Mouse (Mus musculus) midbrain, embryonic 14.5 days (tissue): ENCODE measurements at regions not wholly inside any gene's neighbourhood (a gene's known extent, or its start where the extent isn't known, plus 50 kb on each side); places are given as distances from the start of the nearest gene placed in this dataset.

Experiments used
- ATAC-seq: fragments of 200-750 bp; cut with Nextera tagmentation; 2 replicates; pipeline ENCODE4 v1.8.0; 2017; ENCODE audit warnings: moderate number of reproducible peaks, moderate library complexity; ENCODE audit not compliant: low FRiP score, low TSS enrichment
- DNase-seq: peaks from one replicate; pipeline ENCODE4 v3.0.0-alpha.2; 2015
- H3K27ac ChIP-seq: fragments of 300-500 bp; sonication (generic); replicated peaks from 2 replicates; pipeline ENCODE4 v1.5.1; 2014; ENCODE audit warnings: mild to moderate bottlenecking, low read depth, low read length, moderate library complexity
- H3K27me3 ChIP-seq: fragments of 300-500 bp; sonication (generic); 2 replicates; pipeline ENCODE4 v1.6.1; 2014; ENCODE audit warnings: low read length, control low read depth, mixed read lengths; ENCODE audit not compliant: control insufficient read depth, insufficient read depth
- H3K36me3 ChIP-seq: fragments of 300-500 bp; sonication (generic); 2 replicates; pipeline ENCODE4 v1.6.1; 2014; ENCODE audit warnings: low read length, control low read depth; ENCODE audit not compliant: control insufficient read depth, insufficient read depth
- H3K4me1 ChIP-seq: fragments of 300-500 bp; sonication (generic); 2 replicates; pipeline ENCODE4 v1.6.1; 2014; ENCODE audit warnings: mild to moderate bottlenecking, antibody characterized with exemption, low read length, control low read depth; ENCODE audit not compliant: control insufficient read depth, insufficient read depth
- H3K4me2 ChIP-seq: fragments of 300-500 bp; sonication (generic); 2 replicates; pipeline ENCODE4 v1.6.1; 2014; ENCODE audit warnings: mild to moderate bottlenecking, low read length, moderate library complexity
- H3K4me3 ChIP-seq: fragments of 300-500 bp; sonication (generic); replicated peaks from 2 replicates; pipeline ENCODE4 v1.5.1; 2014; ENCODE audit warnings: low read depth, low read length
- H3K9ac ChIP-seq: fragments of 300-500 bp; sonication (generic); replicated peaks from 2 replicates; pipeline ENCODE4 v1.6.1; 2014; ENCODE audit warnings: mild to moderate bottlenecking, low read length, moderate library complexity
- H3K9me3 ChIP-seq: fragments of 300-500 bp; sonication (generic); 2 replicates; pipeline ENCODE4 v1.6.1; 2016; ENCODE audit warnings: low read length, control low read depth, mixed read lengths; ENCODE audit not compliant: control insufficient read depth
- WGBS: fragments of 180-500 bp; shearing (Covaris S2); extraction: QIAGEN DNeasy Blood & Tissue Kit; methylation state at CpG from one replicate; pipeline ENCODE4 v1.1.7; 2014; 5-methylcytosine and 5-hydroxymethylcytosine counted together

- DNase-seq (peak; percentile 91), ATAC-seq (no peak)
- no peak overlapping the region for H3K4me3 ChIP-seq
- no peak overlapping the region for H3K9ac ChIP-seq
- no peak overlapping the region for H3K4me2 ChIP-seq
- no peaks in the 10 kb centered on the region for H3K36me3 ChIP-seq
- 14% methylated on average over 3 of the region's 3 CpGs for WGBS
- H3K4me1 ChIP-seq = 0 out of 2 replicates have a peak, but pooled peaks cover 2% of the 10 kb centered on the region
- H3K9me3 ChIP-seq = no peaks in the 10 kb centered on the region; the same call in 1 of the 2 replicates
- no peaks in the 10 kb centered on the region for H3K27me3 ChIP-seq
- H3K27ac ChIP-seq = no peak overlapping the region
Observed at GRCm38 (mm10) chr5:115790436-115790835, 54.6 kb upstream of the Cit start.
